Mouse (Mus musculus): ENCODE data around the gene Zscan22. TPM values are rescaled to one million over a fixed set of nuclear protein-coding genes. Genes with fewer than 3 reads are reported as not detected.
"Not testable (repeated sequence)": the region's sequence is repeated elsewhere in the genome, so short reads cannot be mapped to it uniquely, and the experiment has no call there.

Zscan22 gene
- 17.4 and 21.6 TPM in 2 replicates for polyA plus RNA-seq (2014; fragmentation: Nextera tagmentation; extraction: Ambion mirVana)

DNA sequence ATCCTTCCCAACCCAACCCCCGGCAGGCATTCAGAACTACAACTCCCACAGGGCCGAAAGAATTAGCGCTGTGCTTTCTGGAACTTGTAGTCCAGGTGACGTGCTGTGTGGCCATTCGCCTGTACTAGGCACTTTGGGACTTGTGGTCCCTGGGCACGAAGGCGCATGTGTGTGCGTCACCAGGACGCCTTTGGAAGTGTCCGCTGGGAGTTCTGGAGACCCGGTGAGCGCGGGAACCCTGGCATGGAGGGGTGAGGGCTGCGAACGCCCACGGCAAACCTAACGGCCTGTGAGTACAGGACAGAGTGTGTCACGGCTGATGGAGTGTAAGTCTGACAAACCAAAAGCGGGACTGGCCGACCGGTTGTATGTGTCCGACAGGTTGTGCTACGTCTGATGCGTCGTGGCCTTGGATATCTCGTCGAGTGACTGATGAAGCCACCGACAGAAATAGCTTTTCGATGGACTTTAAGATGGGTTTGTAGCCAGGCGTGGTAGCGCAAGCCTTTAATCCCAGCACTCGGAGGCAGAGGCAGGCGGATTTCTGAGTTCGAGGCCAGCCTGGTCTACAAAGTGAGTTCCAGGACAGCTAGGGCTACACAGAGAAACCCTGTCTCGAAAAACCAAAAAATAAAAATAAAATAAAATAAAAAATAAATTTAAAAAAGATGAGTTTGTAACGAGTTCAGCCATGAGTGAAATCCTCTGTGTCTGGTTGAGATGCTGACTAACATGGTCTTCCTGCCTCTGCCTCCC, at the start of gene Zscan22:
TSS of gene Zscan22 (plus strand) at position 161 of the 756 bp plus-strand sequence.
- Histone ChIP-seq H3K36me3 (ENCODE audit: control insufficient read depth, insufficient read depth, low read length) (no peaks in the 10 kb centered on the region), H3K4me1 (replicated peaks; ENCODE audit: control insufficient read depth, insufficient read depth, low read length) (peaks cover 7% of the 10 kb centered on the region), H3K4me3 (ENCODE audit: low read depth, low read length) (peak within 1 kb of the TSS; percentile 86), H3K27ac (ENCODE audit: low read depth) (no peak within 1 kb of the TSS), H3K27me3 (replicated peaks; ENCODE audit: control insufficient read depth, insufficient read depth, low read length) (no peaks in the 10 kb centered on the region), H3K4me2 (ENCODE audit: low read length) (peak within 1 kb of the TSS; percentile 59), H3K9ac (ENCODE audit: low read length) (peak within 1 kb of the TSS; percentile 58), H3K9me3 (ENCODE audit: control insufficient read depth, low read length) (no peaks in the 10 kb centered on the region)
- ATAC-seq (replicated peaks; ENCODE audit: low FRiP score, low TSS enrichment, low read depth), result peak; percentile 97
- DNase-seq (ENCODE audit: low spot score), result peak; percentile 94
- WGBS, result 7% methylated on average over 36 of the region's 36 CpGs

DNA sequence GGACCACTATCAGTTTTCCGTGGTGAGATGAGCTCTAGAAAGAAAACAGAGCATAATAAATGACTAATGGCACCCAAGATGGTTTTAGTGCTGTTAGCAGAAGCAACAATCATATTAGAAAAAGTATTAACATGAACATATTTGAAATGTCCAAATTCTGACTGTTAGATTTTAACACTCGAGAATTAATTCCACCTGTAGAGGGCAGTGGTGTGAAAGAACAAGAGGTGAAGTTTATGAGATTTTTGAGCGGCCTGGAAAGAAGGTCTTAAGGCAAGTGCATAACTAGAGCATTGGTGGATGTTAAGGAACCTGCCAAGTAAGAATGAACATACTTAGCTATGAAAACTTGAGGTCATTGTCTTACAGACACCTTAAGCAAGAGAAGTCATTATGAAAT, 23.3 kb upstream of the Zscan22 start:
- Histone ChIP-seq H3K4me2 (ENCODE audit: low read length) (no peak overlapping the region), H3K4me1 (replicated peaks; ENCODE audit: control insufficient read depth, insufficient read depth, low read length) (no peaks in the 10 kb centered on the region), H3K9ac (ENCODE audit: low read length) (no peak overlapping the region), H3K27me3 (replicated peaks; ENCODE audit: control insufficient read depth, insufficient read depth, low read length) (no peaks in the 10 kb centered on the region), H3K36me3 (ENCODE audit: control insufficient read depth, insufficient read depth, low read length) (no peaks in the 10 kb centered on the region), H3K4me3 (ENCODE audit: low read depth, low read length) (no peak overlapping the region), H3K9me3 (ENCODE audit: control insufficient read depth, low read length) (0 out of 2 replicates have a peak, but pooled peaks cover 4% of the 10 kb centered on the region), H3K27ac (ENCODE audit: low read depth) (no peak overlapping the region)
- no peak for ATAC-seq (replicated peaks; ENCODE audit: low FRiP score, low TSS enrichment, low read depth)
- DNase-seq (ENCODE audit: low spot score), result no peak
- WGBS, result 19% methylated on average over 3 of the region's 3 CpGs

DNA sequence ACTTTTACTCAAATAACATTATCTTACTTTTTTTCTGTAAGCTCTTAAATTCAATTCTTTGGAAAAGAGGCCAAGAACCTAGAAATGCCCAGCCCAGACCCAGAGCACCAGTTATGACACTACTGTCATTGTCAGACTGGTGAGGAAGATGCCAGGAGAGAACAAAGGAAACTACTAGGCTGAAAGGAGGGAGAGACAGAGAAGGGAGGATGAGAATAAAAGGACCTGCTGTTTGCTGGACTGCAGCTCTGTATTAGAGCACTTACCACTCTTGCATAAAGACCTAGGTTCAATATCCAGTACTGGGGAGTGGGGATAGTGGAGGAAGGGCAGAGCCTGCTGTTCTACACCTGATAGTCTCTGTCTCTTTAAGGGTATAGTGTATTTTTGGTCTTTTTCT, 17.6 kb upstream of the Zscan22 start:
- no peaks in the 10 kb centered on the region; the same call in 1 of the 2 replicates for H3K4me1 ChIP-seq (replicated peaks; ENCODE audit: control insufficient read depth, insufficient read depth, low read length)
- peaks cover 7% of the 10 kb centered on the region for H3K36me3 ChIP-seq (ENCODE audit: control insufficient read depth, insufficient read depth, low read length)
- ATAC-seq (replicated peaks; ENCODE audit: low FRiP score, low TSS enrichment, low read depth) (no peak), DNase-seq (ENCODE audit: low spot score) (no peak)
- H3K4me3 ChIP-seq (ENCODE audit: low read depth, low read length), result no peak overlapping the region
- no peaks in the 10 kb centered on the region for H3K27me3 ChIP-seq (replicated peaks; ENCODE audit: control insufficient read depth, insufficient read depth, low read length)
- no peak overlapping the region; the same call in 1 of the 2 replicates for H3K4me2 ChIP-seq (ENCODE audit: low read length)
- H3K27ac ChIP-seq (ENCODE audit: low read depth), result no peak overlapping the region
- H3K9ac ChIP-seq (ENCODE audit: low read length), result no peak overlapping the region
- no peaks in the 10 kb centered on the region for H3K9me3 ChIP-seq (ENCODE audit: control insufficient read depth, low read length)

DNA sequence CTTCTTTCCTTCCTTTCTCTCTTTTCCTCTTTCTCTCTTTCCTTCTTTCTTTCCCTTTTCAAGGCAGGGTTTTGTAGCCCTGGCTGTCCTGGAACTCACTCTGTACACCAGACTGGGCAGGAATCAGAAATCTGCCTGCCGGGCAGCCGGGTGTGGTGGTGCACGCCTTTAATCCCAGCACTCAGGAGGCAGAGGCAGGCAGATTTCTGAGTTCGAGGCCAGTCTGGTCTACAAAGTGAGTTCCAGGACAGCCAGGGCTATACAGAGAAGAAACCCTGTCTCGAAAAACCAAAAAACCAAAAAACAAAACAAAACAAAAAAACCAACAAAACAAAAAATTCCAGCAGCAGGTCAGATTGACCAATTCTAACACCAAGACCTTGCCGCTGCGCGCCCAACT, 17.1 kb upstream of the Zscan22 start:
- H3K9ac ChIP-seq (ENCODE audit: low read length), result peak overlapping the region; percentile 68
- peaks cover 11% of the 10 kb centered on the region for H3K36me3 ChIP-seq (ENCODE audit: control insufficient read depth, insufficient read depth, low read length)
- ATAC-seq (replicated peaks; ENCODE audit: low FRiP score, low TSS enrichment, low read depth), result not testable (repeated sequence)

DNA sequence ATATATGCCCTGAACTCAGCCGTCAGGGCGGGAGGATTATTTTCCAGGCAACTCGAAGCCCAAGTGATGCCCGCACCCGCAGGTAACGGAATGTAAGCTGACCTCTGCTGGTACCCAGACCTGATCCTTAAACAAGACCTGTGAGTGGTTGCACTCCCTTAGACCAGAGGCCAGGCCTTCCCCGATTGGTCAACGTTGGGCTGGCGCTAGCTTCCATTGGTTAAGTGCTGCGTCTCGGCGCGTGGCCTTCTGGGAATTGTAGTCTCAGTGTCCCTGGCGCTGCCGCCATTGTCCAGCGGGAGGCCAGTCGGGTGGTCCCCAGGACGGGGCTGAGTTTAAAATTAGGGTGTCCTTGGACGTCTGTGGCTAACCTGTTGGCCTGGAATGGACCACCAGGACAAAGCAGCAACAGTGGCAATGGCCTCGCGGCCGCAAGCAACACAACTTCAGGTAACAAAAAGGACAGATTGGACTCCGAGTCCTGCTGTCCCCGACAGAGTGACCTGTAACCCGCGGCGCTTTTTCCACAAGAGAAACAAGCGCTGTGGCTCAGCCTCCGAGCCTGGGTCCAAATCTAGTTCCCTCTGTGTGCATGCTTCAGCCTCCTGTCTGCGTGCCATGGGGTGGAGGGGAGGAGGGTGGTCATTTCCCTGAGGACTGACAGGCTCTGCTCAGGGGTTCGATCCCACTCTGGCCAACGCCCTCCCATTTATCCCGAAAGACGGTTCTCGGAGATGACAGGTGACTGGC, 16.5 kb upstream of the Zscan22 start, which contains the start of gene Zfp128:
TSS of gene Zfp128 (plus strand) at position 267 of the 750 bp plus-strand sequence.
- Histone ChIP-seq H3K27ac (ENCODE audit: low read depth) (no peak within 1 kb of the TSS), H3K4me2 (ENCODE audit: low read length) (peak within 1 kb of the TSS; percentile 76), H3K4me1 (replicated peaks; ENCODE audit: control insufficient read depth, insufficient read depth, low read length) (no peaks in the 10 kb centered on the region; the same call in 1 of the 2 replicates), H3K4me3 (ENCODE audit: low read depth, low read length) (peak within 1 kb of the TSS; percentile 53), H3K9ac (ENCODE audit: low read length) (peak within 1 kb of the TSS; percentile 68), H3K36me3 (ENCODE audit: control insufficient read depth, insufficient read depth, low read length) (peaks cover 17% of the 10 kb centered on the region), H3K27me3 (replicated peaks; ENCODE audit: control insufficient read depth, insufficient read depth, low read length) (no peaks in the 10 kb centered on the region), H3K9me3 (ENCODE audit: control insufficient read depth, low read length) (no peaks in the 10 kb centered on the region)
- peak; percentile 94 for DNase-seq (ENCODE audit: low spot score)
- WGBS, result 2% methylated on average over 35 of the region's 35 CpGs
- peak; percentile 100 for ATAC-seq (replicated peaks; ENCODE audit: low FRiP score, low TSS enrichment, low read depth)

More for the DNA sequence above, 17.1 kb upstream of the Zscan22 start:
- not testable (repeated sequence) for H3K27ac ChIP-seq (ENCODE audit: low read depth); DNase-seq (ENCODE audit: low spot score); H3K27me3 ChIP-seq (replicated peaks; ENCODE audit: control insufficient read depth, insufficient read depth, low read length); H3K4me1 ChIP-seq (replicated peaks; ENCODE audit: control insufficient read depth, insufficient read depth, low read length); H3K9me3 ChIP-seq (ENCODE audit: control insufficient read depth, low read length)
- peak overlapping the region; percentile 53 for H3K4me3 ChIP-seq (ENCODE audit: low read depth, low read length)
- peak overlapping the region; percentile 76 for H3K4me2 ChIP-seq (ENCODE audit: low read length)
- 41% methylated on average over 8 of the region's 8 CpGs for WGBS

DNA sequence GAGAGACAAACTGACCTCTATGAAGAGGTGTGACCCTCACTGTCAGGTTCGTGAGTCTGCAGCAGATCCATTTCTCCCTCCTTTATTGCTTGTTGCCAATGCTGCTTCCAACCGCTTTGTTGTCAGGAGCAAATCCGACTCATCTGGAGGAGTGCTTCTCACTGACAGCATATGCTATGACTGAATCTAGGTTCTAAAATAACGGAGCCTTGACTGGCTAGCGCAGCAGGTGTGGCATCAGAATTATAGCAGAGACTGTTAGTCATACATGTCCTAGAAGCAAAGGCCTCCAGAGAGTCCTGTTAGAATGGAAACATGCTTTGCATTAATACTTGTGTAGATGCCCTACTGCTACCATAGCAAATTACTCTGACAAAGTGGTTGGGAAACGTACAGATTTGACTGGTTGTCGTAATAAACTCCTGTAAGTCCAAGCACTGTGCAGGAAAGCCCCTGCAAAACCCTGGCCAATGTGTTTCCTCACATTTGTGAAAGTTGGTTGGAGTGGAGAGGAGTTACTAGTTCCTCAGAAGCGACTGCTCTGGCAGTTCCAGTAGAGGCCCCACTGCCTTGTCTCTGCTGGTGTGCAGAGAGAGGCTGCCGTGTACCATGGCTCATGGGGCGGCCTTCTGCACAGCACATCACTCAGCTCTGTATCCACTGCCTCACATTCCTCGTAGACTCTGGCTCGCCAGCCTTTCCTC, 10.9 kb upstream of the Zscan22 start:
- Histone ChIP-seq H3K4me3 (ENCODE audit: low read depth, low read length) (no peak overlapping the region), H3K36me3 (ENCODE audit: control insufficient read depth, insufficient read depth, low read length) (peaks cover 67% of the 10 kb centered on the region), H3K27ac (ENCODE audit: low read depth) (no peak overlapping the region), H3K9me3 (ENCODE audit: control insufficient read depth, low read length) (no peaks in the 10 kb centered on the region), H3K27me3 (replicated peaks; ENCODE audit: control insufficient read depth, insufficient read depth, low read length) (no peaks in the 10 kb centered on the region), H3K4me2 (ENCODE audit: low read length) (no peak overlapping the region), H3K4me1 (replicated peaks; ENCODE audit: control insufficient read depth, insufficient read depth, low read length) (no peaks in the 10 kb centered on the region; the same call in 1 of the 2 replicates), H3K9ac (ENCODE audit: low read length) (no peak overlapping the region)
- ATAC-seq (replicated peaks; ENCODE audit: low FRiP score, low TSS enrichment, low read depth) (no peak), DNase-seq (ENCODE audit: low spot score) (no peak)
- WGBS, result 92% methylated on average over 12 of the region's 12 CpGs

DNA sequence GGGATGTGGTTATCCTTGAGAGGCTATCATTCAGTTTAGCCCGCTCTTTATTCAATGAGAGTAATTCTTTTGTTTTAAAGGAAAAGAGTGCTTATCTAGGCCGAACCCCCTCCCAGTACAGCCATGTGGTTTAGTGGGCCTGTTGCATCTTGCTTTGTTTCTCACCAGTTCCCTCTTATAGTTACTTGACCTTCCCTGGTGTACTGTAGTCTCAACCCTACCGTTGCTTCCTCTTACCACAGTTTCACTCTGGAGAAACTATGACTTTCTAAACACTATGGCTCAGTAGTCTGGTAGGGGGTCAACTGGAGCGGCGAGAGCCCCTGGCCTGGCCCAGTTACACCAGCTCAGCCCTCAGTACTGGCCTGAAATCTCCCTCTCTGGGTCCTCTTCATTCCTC, 10.0 kb upstream of the Zscan22 start:
- Histone ChIP-seq H3K9me3 (ENCODE audit: control insufficient read depth, low read length) (no peaks in the 10 kb centered on the region), H3K4me2 (ENCODE audit: low read length) (no peak overlapping the region), H3K27ac (ENCODE audit: low read depth) (no peak overlapping the region), H3K36me3 (ENCODE audit: control insufficient read depth, insufficient read depth, low read length) (peaks cover 73% of the 10 kb centered on the region), H3K9ac (ENCODE audit: low read length) (no peak overlapping the region), H3K4me1 (replicated peaks; ENCODE audit: control insufficient read depth, insufficient read depth, low read length) (no peaks in the 10 kb centered on the region), H3K27me3 (replicated peaks; ENCODE audit: control insufficient read depth, insufficient read depth, low read length) (no peaks in the 10 kb centered on the region), H3K4me3 (ENCODE audit: low read depth, low read length) (no peak overlapping the region)
- no peak for ATAC-seq (replicated peaks; ENCODE audit: low FRiP score, low TSS enrichment, low read depth)
- no peak for DNase-seq (ENCODE audit: low spot score)
- WGBS, result 92% methylated on average over 5 of the region's 5 CpGs

DNA sequence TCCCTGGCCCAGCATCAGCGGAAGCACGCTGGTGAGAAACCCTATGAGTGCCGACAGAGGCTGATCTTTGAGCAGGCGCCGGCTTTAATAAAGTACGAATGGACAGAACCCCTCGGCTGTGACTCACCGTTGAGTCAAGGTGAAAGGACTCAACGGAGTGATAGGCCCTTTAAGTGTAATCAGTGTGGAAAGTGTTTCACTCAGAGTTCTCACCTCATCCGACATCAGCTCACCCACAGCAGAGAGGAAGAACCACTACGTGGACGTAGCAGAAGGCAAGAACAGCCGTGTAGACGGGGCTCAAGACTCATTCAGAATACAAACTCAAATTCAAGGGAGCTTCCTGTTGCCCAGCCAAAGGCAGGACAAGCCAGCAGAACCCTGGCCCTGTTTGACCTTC, 6.7 kb upstream of the Zscan22 start:
- no peaks in the 10 kb centered on the region for H3K27me3 ChIP-seq (replicated peaks; ENCODE audit: control insufficient read depth, insufficient read depth, low read length)
- WGBS, result 94% methylated on average over 14 of the region's 14 CpGs
- no peak overlapping the region for H3K4me2 ChIP-seq (ENCODE audit: low read length)
- no peak for DNase-seq (ENCODE audit: low spot score)
- H3K9me3 ChIP-seq (ENCODE audit: control insufficient read depth, low read length), result no peaks in the 10 kb centered on the region
- no peak overlapping the region for H3K4me3 ChIP-seq (ENCODE audit: low read depth, low read length)
- no peak for ATAC-seq (replicated peaks; ENCODE audit: low FRiP score, low TSS enrichment, low read depth)
- peaks cover 58% of the 10 kb centered on the region for H3K36me3 ChIP-seq (ENCODE audit: control insufficient read depth, insufficient read depth, low read length)
- no peak overlapping the region for H3K27ac ChIP-seq (ENCODE audit: low read depth)
- no peak overlapping the region for H3K9ac ChIP-seq (ENCODE audit: low read length)
- H3K4me1 ChIP-seq (replicated peaks; ENCODE audit: control insufficient read depth, insufficient read depth, low read length), result no peaks in the 10 kb centered on the region
